Mouse (Mus musculus): ENCODE measurements at regions not wholly inside any gene's neighbourhood (a gene's known extent, or its start where the extent isn't known, plus 50 kb on each side); places are given as distances from the start of the nearest gene placed in this dataset.

DNA sequence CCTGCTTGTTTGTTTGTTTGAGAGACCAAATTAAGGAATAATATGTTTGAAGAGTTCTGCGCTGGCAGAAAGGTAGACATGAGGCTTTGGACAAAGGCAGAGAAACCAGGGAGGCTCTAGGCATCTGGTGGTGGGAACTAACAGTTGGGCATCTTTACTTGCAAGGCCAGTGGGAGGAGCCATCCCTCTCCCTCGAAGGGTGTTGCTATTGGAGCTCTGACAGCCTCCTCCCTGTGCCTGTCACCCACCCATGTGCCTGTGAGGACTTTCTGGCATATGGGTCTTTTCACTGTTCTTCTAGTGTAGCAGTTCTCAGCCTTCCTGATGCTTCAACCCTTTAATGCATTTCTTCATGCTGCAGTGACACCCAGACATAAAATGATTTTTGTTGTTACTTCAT is 206.7 kb upstream of the Prok2 start:
- no peak for DNase-seq

DNA sequence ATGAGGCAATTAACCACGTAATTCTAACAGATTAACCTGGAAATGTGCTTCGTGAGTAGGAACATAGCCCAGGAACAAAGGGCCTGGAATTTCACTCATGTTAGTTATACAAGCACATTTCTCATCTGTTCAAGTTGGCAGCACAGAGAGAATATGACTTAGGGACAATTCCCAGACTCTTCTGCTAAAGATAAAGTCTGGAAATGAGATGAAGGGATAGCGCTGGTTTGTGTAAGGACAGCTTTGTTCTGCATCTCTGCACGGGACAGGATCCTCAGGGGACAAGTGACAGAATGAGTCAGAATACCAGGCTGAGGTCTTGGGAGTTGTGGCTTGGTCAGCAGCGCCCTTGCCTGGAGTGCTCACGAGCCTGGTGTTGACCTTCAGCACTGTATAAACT is 206.2 kb upstream of the Prok2 start:
- DNase-seq, result no peak

DNA sequence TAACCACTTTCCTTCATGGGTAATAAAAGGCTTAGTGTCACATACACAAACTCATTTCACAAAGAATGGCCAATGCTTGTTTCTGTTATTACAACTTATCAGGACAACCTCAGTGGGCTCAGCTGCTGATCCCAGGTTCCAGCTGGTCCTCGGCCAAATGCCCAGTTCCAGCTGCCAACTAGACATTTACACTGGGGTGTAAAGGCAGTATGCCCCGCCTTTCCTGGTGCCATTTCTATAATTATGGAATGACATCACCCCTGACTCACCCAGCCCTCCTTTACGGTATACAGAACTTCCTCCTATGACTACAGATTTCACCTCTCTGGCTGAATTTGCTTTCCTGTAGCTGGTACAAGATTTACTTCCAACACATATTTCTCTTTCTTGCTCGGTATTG is 205.4 kb upstream of the Prok2 start:
- peak in 1 of 2 experiments; percentile 59 for DNase-seq

DNA sequence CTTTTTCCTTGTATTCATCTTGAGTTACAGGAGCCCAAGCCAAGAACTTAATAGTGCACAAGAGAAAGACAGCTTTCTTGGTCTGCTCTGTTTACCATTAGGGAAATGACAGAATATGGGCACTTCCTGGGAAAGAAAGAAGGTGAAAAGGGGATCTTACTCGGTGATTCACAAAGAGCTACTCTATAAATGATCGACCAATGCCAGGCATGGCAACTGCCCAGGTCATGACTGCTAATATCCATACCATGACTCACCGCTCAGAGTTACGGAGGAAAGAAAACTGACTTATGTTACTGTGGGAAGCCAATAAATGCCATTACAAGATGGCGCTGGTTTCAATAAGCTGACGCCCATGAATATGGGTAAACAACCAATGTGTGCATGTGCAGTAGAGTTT is 204.1 kb upstream of the Prok2 start:
- DNase-seq, result no peak

DNA sequence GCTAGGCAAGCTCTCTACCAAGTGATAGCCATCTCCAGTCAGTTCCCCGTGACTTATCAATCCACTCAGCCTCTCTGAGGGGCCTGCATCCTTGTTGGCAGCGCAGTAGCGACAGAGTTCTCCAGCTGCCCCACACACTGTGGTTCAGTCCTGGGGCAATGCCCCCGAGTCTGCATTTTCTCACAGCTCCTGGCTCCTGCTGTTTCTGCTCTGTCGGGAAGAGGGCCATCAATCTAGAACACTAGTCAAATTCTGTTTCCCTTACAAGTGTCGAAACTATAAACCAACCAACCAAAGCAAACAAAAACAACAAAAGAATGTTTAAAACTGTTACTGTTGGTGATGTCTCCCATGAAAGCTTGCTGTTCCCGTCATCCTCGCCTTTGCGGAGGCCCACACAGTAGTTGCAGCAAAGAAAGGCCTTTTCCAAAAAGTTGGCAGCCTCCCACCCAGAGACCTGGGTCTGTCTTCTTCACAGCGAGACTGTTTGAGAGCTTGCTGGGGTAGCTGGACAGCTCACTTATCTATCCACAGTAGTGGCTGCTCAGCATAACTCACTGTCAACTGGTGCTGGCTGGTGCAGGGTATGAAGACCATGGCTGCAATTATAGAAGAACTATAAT is 201.9 kb upstream of the Prok2 start:
- DNase-seq, result no peak

DNA sequence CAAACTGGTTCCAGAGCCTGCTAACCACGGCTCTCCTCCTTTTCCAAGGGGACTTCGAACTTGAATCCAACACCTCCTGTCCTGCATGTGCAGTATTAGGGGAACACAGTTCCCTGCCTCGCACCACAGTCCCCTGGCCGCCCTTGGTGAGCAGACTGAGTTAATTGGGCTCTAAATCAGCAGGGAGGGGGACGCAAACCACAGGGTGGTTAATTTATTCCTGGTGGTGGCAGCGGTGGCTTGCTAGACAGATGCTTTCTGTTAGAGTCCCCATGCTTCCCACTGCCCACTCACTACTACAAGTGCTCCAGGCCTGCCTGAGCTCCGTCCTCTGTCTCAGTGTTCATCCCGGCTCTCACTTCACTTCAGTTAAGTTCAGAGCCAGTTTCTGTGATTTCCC is 198.0 kb upstream of the Prok2 start:
- DNase-seq, result no peak

DNA sequence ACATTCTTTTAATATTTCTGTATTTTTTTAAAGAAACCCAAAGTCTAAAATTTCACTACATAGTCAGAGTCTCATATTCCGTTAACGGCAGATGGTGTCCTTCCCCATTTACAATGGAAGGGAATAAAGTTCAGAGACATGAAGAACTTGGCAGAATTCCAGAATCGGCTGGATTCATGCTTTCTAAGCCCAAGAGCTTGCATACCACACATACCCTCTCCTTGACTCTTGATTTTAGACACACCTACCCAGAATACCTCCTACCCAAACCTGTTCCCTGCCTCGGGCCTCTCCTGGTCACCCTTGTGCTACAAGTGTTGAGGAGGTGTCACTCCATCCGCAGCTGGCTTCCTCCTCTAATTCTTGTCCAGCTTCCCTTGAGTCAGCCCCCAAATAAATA is 195.8 kb upstream of the Prok2 start:
- DNase-seq, result no peak

DNA sequence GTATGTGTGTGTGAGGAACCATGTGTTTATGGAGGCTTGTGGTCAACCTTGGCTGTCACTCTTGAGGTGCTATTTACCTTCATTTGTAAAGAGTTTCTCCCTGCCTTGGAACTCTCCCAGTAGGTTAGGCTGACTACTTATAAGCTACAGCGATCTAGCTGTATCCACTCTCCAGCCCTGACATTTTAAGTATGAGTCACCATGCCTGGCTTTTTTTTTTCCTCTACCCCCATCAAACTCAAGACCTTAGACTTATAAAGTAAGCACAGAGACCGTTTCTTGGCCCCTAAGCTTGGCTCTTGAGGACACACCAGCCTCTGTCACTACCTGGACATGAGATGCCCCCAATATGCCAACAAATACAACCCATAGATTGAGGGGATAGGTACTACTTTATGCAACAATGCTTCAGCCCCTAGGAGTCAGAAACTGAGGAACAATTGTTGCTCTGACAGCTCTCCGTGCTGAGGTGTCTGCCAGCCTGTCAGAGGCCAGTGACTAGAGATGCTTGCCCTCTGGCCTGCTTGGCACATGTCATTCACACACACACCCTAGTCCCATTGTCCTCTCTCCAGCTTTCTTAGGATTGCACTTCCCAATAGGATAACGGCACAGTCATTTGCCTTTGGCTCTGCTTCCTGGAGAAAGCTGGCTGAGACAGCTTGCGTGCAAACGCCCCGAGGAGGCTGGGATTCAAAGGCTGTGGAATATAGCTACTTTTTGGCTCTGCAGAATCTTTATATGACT is 193.8 kb upstream of the Prok2 start:
- no peak for DNase-seq

DNA sequence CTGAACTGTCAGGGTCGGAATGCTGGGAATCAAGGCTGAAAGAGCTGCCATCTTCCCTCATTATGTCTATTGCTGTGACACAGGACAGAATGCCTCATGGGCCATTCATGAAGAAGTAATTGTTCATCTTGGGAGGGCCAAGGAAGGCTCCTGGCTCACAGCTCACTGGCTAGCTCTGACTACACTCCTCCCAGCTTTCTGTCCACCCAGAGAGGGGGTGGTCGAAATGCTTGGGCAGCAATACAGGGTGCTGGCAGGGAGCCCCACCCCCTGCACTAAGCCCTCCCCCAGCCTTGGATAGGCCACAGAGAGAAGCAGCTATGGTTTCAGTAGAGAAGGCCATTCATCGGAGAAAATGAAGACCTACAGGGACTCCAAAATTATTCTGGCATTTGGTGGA is 192.2 kb upstream of the Prok2 start:
- peak in 1 of 2 experiments; percentile 30 for DNase-seq

DNA sequence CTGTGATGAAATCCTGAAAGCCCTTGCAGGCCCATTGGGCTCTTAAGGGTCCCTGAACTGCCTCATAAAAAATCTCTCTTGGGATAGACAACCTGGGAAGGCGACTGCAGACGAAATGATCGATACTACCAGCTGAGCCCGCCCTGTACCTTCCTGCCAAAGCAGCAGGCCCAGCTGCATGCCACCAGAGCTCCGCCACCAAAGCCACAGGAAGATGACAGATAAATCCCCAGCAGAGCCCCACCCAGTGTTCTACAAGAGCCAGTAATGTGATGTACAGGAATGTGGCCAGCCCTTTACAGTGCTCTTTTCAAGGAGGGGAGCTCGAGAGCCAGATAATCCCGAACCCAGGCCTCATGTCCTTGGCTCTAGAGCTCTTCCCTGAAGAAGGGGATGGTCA is 183.7 kb upstream of the Prok2 start:
- no peak for DNase-seq

DNA sequence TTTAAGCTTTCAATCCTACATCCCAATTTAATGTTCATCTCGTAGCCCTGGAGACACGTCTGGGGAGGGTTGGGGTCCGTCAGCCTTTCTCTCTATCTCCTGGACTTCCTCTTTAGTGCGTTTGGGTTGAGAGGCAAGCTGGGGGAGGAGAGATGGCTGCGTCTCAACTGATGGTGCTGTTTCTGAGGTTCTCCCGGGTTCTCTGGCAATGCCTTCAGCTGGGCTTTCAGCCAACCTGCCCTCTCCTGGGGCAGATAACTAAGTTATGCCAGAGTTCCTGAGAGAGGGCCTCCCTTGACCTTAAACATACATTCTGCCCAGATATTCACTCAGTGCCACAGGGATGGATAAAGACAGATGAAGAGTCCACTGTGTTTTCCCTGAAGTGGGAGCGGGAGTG is 183.3 kb upstream of the Prok2 start:
- peak; percentile 57 to 61 for DNase-seq

DNA sequence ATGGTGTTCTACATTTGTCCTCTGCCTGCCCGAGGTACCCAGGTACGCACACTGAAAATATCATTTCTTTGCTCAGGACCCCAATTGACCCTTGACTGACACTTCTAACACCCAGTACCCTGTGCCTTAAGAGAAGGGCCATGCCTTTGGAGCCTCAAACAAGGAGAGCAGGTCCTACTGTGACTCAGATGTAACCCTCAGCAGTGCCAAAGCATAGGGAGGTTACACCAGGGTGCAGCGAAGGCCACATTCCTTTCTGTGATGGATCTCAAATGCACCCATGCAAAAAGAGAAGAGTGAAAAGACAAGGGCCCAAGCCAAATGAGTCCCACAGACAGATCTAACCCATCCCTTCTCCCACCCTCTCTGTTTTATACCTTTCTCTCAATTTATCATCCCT is 181.9 kb upstream of the Prok2 start:
- DNase-seq, result no peak

DNA sequence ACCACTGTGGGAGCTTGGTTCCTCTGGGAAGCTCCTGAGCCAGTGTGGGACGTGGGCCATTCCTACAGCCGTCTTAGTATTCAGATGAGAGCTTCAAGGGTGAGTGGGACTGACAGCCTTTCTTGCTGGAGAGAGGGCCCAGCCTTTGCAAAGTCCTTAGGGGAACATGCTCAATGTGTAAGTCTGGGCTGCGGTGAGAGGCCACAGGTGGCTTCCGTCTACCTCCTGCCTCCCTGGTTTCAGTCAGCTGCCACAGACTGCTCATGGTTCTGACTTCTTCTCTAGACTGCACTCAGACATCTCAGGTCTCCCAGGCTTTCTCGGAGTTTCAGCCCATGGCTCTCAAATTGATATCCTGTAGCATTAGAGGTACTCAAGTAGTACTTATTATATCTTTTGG is 179.0 kb upstream of the Prok2 start:
- DNase-seq, result no peak

DNA sequence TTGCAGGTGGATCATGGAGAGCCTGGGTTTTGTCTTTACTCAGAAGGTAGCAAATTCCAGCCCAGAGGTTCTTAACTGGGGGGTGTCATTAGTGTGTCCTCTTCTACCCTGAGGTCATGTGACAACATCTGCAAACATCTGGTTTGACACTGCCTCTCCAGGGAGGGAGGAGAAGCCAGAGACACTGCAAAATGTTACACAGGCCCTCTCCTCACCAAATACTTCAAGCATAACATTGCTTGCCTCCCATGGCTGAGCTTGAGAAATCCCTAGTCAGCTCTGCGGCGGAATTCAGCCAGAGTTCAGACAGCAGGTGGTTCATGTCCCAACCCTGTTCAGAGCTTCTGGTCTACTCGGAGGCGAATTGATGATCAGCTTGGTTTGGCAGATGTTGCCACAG is 178.4 kb upstream of the Prok2 start:
- DNase-seq, result no peak

DNA sequence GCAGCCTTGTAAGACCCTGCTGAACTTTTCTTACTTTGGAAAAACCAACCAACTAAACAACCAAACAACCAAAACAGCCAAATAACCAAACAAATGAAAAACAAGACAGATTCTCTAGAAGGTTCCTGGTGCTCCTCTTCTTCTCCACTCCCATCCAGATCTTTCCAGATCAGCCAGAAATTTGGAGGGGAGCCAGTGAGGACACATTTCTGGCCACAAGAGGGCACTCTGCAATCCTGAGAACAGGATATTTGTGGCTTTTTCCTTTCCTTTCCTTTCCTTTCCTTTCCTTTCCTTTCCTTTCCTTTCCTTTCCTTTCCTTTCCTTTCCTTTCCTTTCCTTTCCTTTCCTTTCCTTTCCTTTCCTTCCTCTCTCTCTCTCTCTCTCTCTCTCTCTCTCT is 177.9 kb upstream of the Prok2 start:
- DNase-seq, result peak; percentile 91 to 95

DNA sequence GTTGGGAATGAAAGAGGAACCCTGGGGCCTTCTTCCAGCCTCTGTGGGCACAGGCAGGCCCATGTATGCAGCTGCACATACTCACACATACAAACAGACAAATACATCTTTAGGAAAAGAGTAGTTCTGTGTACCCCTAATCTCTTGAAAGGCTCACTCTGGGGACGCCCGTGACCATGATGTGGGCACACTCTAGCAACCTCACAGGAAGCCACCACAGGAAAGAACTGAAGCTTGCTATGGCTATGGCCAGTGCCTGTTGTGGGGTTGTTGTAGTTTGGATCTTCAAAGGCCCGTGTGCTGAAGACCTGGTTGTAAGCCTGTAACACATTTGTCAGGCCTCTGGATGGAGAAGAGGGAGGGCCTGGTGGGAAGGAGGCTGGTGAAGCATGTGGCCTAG is 175.4 kb upstream of the Prok2 start:
- DNase-seq, result no peak

DNA sequence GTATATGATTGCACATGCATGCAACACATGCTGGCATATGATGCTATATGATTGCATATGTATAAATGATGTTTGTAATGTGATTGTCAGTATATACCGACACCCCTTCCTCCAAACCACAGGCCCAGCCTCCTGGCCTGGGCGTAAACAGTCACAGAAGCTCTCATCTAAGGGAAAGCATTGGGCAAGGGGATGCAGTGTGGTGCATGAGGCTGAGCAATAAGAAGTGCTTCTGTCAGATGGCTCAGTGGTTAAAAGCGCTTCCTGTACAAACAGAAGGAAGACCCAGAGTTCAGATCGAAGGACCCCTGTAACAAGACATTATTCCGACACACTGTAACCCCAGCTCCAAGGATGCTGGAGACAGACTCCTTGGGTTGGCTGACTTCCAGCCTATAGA is 175.0 kb upstream of the Prok2 start:
- no peak for DNase-seq

DNA sequence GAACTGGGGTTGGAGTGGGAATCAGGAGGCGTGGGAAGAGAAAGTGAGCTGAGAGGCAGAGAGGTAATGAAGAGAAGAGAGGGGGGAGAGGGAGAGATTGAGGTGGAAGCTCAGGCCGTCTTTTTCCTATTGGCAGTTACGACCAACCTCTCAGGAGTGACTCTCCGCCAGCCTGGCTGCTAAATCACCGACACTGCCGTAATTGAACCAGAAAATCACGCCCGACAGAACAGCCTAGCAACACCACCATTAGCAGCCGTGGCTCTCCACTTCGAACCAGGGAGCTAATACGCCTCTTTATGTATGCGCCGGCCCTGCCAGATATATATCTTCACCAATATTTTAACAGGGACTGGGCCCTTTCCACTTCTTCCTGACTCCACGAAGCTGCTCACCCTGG is 173.5 kb upstream of the Prok2 start:
- DNase-seq, result no peak

DNA sequence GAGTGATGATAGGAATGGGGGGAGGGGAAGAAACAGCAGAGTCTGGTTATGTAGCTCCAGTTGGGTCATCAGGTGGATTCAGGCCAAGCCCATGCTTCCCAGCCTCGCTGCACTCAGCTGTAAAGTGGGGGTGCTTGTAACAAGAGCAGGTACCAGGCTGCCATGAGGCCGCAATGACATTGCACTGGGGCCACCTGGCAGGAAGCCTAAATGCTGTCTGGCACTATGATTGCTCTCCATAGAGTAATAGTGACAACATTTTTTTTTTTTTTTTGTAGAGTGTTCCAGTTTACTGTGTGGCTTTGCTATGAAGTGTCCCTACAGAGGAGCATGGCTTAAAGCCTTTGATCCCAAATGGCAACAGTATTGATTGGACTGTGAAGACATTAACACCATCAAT is 171.9 kb upstream of the Prok2 start:
- DNase-seq, result no peak

DNA sequence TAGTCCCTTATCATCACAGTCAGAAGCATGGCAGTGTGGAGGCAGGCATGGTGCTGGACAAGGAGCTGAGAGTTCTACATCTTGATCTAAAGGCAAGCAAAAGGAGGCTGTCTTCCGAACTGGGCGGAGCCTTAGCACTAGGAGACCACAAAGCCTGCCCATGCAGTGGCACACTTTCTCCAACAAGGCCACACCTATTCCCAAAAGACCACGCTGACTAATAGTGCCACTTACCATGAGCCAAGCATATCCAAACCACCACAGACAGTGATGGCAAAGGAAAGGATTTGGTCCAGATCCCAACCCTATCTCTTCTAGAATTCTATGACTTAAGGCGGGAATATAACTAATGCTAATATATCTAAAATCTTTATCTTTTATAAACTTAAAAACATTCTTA is 169.4 kb upstream of the Prok2 start:
- DNase-seq, result no peak

DNA sequence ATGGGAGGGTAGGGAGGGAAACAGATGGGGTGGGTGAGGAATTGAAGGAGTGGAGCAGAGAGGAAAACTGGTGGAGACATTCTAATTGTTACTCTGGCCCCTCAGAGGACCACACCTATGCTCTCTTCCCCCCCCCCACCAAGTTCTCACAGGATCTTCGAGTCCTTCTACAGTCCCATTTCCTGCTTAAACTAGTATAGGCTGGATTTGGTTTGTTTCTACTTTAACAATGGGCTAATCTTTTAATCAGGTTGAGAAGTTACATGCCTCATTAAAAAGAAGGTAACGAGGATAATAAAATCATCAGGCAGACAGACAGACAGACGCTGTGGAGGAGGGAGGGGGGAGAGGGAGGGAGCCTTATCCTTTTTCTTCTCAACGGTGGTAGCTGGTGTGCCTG is 167.7 kb upstream of the Prok2 start:
- no peak for DNase-seq

DNA sequence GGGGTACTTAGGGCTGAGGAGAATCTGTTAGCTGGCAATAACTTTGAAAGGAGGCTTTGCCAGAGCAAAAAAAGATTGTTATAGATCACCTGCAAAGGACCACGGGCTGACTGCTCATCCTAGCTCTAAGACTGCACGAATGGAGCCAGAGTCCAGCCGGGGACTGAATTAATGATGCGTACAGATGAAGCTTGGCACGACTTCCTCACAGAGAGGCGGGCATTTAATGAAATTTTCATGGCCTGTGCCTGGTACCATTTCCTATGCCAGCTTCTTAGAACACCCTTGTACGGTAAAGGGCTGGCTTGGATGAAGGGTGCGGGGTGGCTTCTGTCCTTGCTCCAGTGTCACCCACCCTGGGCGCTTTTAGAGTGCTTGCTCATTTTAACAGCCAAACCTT is 166.0 kb upstream of the Prok2 start:
- DNase-seq, result peak in 1 of 2 experiments; percentile 39

DNA sequence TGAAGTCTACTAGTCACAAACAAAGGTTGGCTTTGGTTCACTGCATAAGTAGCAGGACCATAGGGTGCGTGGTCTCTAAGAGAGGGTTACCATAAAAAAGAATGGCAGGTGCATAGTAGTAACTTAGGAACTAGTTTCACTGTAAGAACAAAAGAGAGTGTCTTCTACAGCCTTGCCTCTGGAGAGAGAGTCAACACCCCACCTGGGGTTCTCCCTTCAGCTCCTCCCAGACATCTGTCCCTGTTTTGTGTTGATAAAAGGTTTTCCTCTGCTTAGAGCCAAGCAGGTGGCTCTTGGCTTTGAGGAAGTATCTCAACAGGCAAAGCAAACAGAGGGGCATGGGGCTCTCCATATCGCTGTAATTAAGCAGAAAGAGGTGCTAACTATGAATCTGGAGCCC is 165.6 kb upstream of the Prok2 start:
- DNase-seq, result no peak

DNA sequence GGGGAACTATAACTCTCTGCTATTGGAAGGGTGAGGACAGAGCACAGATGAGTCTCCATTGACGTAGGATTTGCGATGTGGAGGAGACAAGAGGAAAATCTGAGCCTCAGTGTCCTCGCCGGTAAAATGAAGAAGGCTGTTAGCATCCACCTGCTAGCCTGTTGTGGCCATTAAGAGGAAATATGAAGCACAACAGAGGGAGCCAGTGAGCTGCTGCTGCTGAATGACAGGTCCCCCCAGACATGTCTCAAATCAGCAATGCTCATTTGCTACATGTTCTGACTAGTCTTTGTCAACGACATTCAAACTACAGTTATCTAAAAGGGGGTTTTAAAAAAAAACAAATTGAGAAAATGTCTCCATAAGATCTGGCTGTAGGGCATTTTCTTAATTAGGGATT is 164.6 kb upstream of the Prok2 start:
- DNase-seq, result no peak

DNA sequence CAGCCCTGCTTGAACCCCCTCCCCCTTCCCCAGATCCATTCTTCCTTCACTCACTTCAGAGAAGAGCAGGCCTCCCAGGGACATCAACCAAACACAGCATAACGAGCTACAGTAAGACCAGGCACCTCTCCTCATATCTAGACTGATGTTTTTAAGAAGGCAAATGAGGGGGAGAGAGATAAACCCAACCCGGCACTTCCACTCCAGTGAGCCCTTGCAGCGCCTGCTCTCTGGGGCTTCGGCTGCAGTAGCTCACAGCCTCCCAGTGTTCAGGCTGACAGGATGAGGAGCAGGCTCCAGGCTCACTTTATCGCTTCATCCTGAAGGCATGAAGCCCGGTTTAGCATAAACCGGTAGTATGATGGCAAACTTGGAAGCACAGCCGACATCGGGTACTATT is 162.9 kb upstream of the Prok2 start:
- DNase-seq, result no peak
